Mouse (Mus musculus): ENCODE measurements at regions not wholly inside any gene's neighbourhood (a gene's known extent, or its start where the extent isn't known, plus 50 kb on each side); places are given as distances from the start of the nearest gene placed in this dataset.

GRCm38 (mm10) chr6:143431896-143432450 lies 265.0 kb downstream of the Etnk1 start:
- H3K36me3 ChIP-seq (ENCODE audit: control insufficient read depth, insufficient read depth, low read length) = no peaks in the 10 kb centered on the region
- no peak for ATAC-seq (replicated peaks; ENCODE audit: insufficient number of reproducible peaks, low FRiP score, low TSS enrichment)
- H3K27ac ChIP-seq (ENCODE audit: low read depth, low read length) = no peak overlapping the region
- H3K4me2 ChIP-seq = no peak overlapping the region
- no peaks in the 10 kb centered on the region for H3K27me3 ChIP-seq (ENCODE audit: control insufficient read depth, insufficient read depth, low read length)
- WGBS (ENCODE audit: insufficient replicate concordance) = 82% methylated on average over 13 of the region's 13 CpGs
- no peaks in the 10 kb centered on the region for H3K9me3 ChIP-seq (replicated peaks; ENCODE audit: control insufficient read depth, low read length)
- no peak overlapping the region for H3K4me3 ChIP-seq (ENCODE audit: low read depth, low read length)
- H3K4me1 ChIP-seq (ENCODE audit: control insufficient read depth, insufficient read depth, low read length) = no peaks in the 10 kb centered on the region
- no peak overlapping the region for H3K9ac ChIP-seq (ENCODE audit: low read depth, low read length)

GRCm38 (mm10) chr6:143437367-143438271 lies 270.6 kb downstream of the Etnk1 start:
- Histone ChIP-seq H3K36me3 (ENCODE audit: control insufficient read depth, insufficient read depth, low read length) (no peaks in the 10 kb centered on the region), H3K9ac (ENCODE audit: low read depth, low read length) (no peak overlapping the region), H3K4me2 (no peak overlapping the region), H3K27ac (ENCODE audit: low read depth, low read length) (no peak overlapping the region), H3K27me3 (ENCODE audit: control insufficient read depth, insufficient read depth, low read length) (no peaks in the 10 kb centered on the region), H3K4me3 (ENCODE audit: low read depth, low read length) (no peak overlapping the region), H3K4me1 (ENCODE audit: control insufficient read depth, insufficient read depth, low read length) (no peaks in the 10 kb centered on the region), H3K9me3 (replicated peaks; ENCODE audit: control insufficient read depth, low read length) (no peaks in the 10 kb centered on the region)
- WGBS (ENCODE audit: insufficient replicate concordance) = 76% methylated on average over 32 of the region's 32 CpGs
- ATAC-seq (replicated peaks; ENCODE audit: insufficient number of reproducible peaks, low FRiP score, low TSS enrichment) = no peak

GRCm38 (mm10) chr6:143438272-143438591 lies 271.2 kb downstream of the Etnk1 start:
- no peak for ATAC-seq (replicated peaks; ENCODE audit: insufficient number of reproducible peaks, low FRiP score, low TSS enrichment)
- Histone ChIP-seq H3K27me3 (ENCODE audit: control insufficient read depth, insufficient read depth, low read length) (no peaks in the 10 kb centered on the region), H3K4me1 (ENCODE audit: control insufficient read depth, insufficient read depth, low read length) (no peaks in the 10 kb centered on the region), H3K4me3 (ENCODE audit: low read depth, low read length) (no peak overlapping the region), H3K4me2 (no peak overlapping the region), H3K27ac (ENCODE audit: low read depth, low read length) (no peak overlapping the region), H3K9me3 (replicated peaks; ENCODE audit: control insufficient read depth, low read length) (no peaks in the 10 kb centered on the region), H3K36me3 (ENCODE audit: control insufficient read depth, insufficient read depth, low read length) (no peaks in the 10 kb centered on the region), H3K9ac (ENCODE audit: low read depth, low read length) (no peak overlapping the region)
- 81% methylated on average over 5 of the region's 5 CpGs for WGBS (ENCODE audit: insufficient replicate concordance)

- H3K27ac ChIP-seq (ENCODE audit: low read depth, low read length) = no peak overlapping the region
- H3K4me1 ChIP-seq (ENCODE audit: control insufficient read depth, insufficient read depth, low read length) = no peaks in the 10 kb centered on the region
- no peaks in the 10 kb centered on the region for H3K27me3 ChIP-seq (ENCODE audit: control insufficient read depth, insufficient read depth, low read length)
- no peaks in the 10 kb centered on the region for H3K9me3 ChIP-seq (replicated peaks; ENCODE audit: control insufficient read depth, low read length)
- no peak overlapping the region for H3K4me3 ChIP-seq (ENCODE audit: low read depth, low read length)
- no peak overlapping the region for H3K9ac ChIP-seq (ENCODE audit: low read depth, low read length)
- no peak for ATAC-seq (replicated peaks; ENCODE audit: insufficient number of reproducible peaks, low FRiP score, low TSS enrichment)
- 84% methylated on average over 10 of the region's 10 CpGs for WGBS (ENCODE audit: insufficient replicate concordance)
- H3K36me3 ChIP-seq (ENCODE audit: control insufficient read depth, insufficient read depth, low read length) = no peaks in the 10 kb centered on the region
- no peak overlapping the region for H3K4me2 ChIP-seq
These were observed 272.5 kb downstream of the Etnk1 start for GRCm38 (mm10) chr6:143439484-143439883.

- H3K4me1 ChIP-seq (ENCODE audit: control insufficient read depth, insufficient read depth, low read length) = no peaks in the 10 kb centered on the region
- 74% methylated on average over 15 of the region's 15 CpGs for WGBS (ENCODE audit: insufficient replicate concordance)
These were observed 273.4 kb downstream of the Etnk1 start for GRCm38 (mm10) chr6:143440237-143440950.

GRCm38 (mm10) chr6:143442361-143442760 lies 275.3 kb downstream of the Etnk1 start:
- Histone ChIP-seq H3K27me3 (ENCODE audit: control insufficient read depth, insufficient read depth, low read length) (no peaks in the 10 kb centered on the region), H3K9me3 (replicated peaks; ENCODE audit: control insufficient read depth, low read length) (no peaks in the 10 kb centered on the region), H3K9ac (ENCODE audit: low read depth, low read length) (no peak overlapping the region), H3K36me3 (ENCODE audit: control insufficient read depth, insufficient read depth, low read length) (no peaks in the 10 kb centered on the region), H3K4me1 (ENCODE audit: control insufficient read depth, insufficient read depth, low read length) (no peaks in the 10 kb centered on the region), H3K4me3 (ENCODE audit: low read depth, low read length) (no peak overlapping the region), H3K4me2 (no peak overlapping the region), H3K27ac (ENCODE audit: low read depth, low read length) (no peak overlapping the region)
- WGBS (ENCODE audit: insufficient replicate concordance) = 83% methylated on average over 8 of the region's 8 CpGs
- no peak for ATAC-seq (replicated peaks; ENCODE audit: insufficient number of reproducible peaks, low FRiP score, low TSS enrichment)

More at GRCm38 (mm10) chr6:143440237-143440950, 273.4 kb downstream of the Etnk1 start:
- Histone ChIP-seq H3K9ac (ENCODE audit: low read depth, low read length) (no peak overlapping the region), H3K36me3 (ENCODE audit: control insufficient read depth, insufficient read depth, low read length) (no peaks in the 10 kb centered on the region), H3K4me2 (no peak overlapping the region), H3K27me3 (ENCODE audit: control insufficient read depth, insufficient read depth, low read length) (no peaks in the 10 kb centered on the region), H3K4me3 (ENCODE audit: low read depth, low read length) (no peak overlapping the region), H3K9me3 (replicated peaks; ENCODE audit: control insufficient read depth, low read length) (no peaks in the 10 kb centered on the region), H3K27ac (ENCODE audit: low read depth, low read length) (no peak overlapping the region)
- no peak for ATAC-seq (replicated peaks; ENCODE audit: insufficient number of reproducible peaks, low FRiP score, low TSS enrichment)

GRCm38 (mm10) chr6:143443446-143443845 lies 276.4 kb downstream of the Etnk1 start:
- no peak overlapping the region for H3K27ac ChIP-seq (ENCODE audit: low read depth, low read length)
- 93% methylated on average over 6 of the region's 6 CpGs for WGBS (ENCODE audit: insufficient replicate concordance)
- no peaks in the 10 kb centered on the region for H3K9me3 ChIP-seq (replicated peaks; ENCODE audit: control insufficient read depth, low read length)
- H3K4me1 ChIP-seq (ENCODE audit: control insufficient read depth, insufficient read depth, low read length) = no peaks in the 10 kb centered on the region
- no peak for ATAC-seq (replicated peaks; ENCODE audit: insufficient number of reproducible peaks, low FRiP score, low TSS enrichment)
- H3K4me2 ChIP-seq = no peak overlapping the region
- H3K4me3 ChIP-seq (ENCODE audit: low read depth, low read length) = no peak overlapping the region
- no peak overlapping the region for H3K9ac ChIP-seq (ENCODE audit: low read depth, low read length)
- no peaks in the 10 kb centered on the region for H3K27me3 ChIP-seq (ENCODE audit: control insufficient read depth, insufficient read depth, low read length)
- no peaks in the 10 kb centered on the region for H3K36me3 ChIP-seq (ENCODE audit: control insufficient read depth, insufficient read depth, low read length)

DNA sequence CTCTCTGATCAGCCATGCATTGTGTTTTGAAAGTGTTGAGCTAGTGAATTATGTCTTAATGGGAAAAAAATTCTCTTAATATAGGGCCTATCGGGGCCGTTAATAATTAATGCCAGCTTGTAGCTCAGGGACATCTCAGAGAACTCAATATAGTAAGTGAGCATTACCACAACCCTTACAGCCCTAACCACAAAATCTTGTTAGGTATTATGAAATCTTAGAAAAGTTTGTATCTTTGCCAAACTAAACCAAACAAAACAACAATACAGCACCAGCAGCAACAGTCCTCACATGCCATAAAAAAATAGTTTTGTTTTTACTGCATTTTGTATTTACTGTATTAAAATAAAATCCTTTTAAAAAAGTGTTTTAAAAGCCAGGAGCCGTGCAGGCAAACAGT lies 277.8 kb downstream of the Etnk1 start:
- H3K27ac ChIP-seq (ENCODE audit: low read depth, low read length) = no peak overlapping the region
- H3K9me3 ChIP-seq (replicated peaks; ENCODE audit: control insufficient read depth, low read length) = no peaks in the 10 kb centered on the region
- no peak overlapping the region for H3K4me2 ChIP-seq
- WGBS (ENCODE audit: insufficient replicate concordance) = 88% methylated on average over 3 of the region's 3 CpGs
- H3K4me1 ChIP-seq (ENCODE audit: control insufficient read depth, insufficient read depth, low read length) = no peaks in the 10 kb centered on the region
- no peak overlapping the region for H3K4me3 ChIP-seq (ENCODE audit: low read depth, low read length)
- no peak for ATAC-seq (replicated peaks; ENCODE audit: insufficient number of reproducible peaks, low FRiP score, low TSS enrichment)
- H3K27me3 ChIP-seq (ENCODE audit: control insufficient read depth, insufficient read depth, low read length) = no peaks in the 10 kb centered on the region
- H3K9ac ChIP-seq (ENCODE audit: low read depth, low read length) = no peak overlapping the region
- H3K36me3 ChIP-seq (ENCODE audit: control insufficient read depth, insufficient read depth, low read length) = no peaks in the 10 kb centered on the region
